Mouse (Mus musculus): ENCODE measurements around the gene Vmn1r142.
"Not testable (repeated sequence)": the region's sequence is repeated elsewhere in the genome, so short reads cannot be mapped to it uniquely, and the experiment has no call there.

DNA sequence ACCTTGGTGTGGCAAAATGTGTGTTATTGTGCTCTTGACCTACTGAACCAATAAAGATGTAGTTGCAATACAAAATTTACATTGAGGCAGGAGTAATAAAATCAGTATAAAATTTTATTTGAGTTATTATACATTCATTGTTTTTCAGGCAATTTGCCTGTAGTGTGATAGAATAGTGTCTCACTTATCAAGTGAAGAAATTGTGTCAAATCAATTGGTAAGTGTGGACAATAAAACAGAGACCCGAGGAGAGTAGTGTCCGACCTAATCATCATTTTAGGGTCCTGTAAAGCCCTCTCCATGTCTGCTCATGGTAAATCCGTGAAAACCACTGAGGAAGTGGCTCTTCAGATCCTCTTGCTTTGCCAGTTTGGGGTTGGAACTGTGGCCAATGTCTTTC, 25.2 kb upstream of the Vmn1r142 start, which contains the start of gene Vmn1r143:
- TF ChIP-seq CTCF, EP300 (IDR thresholded peaks at IDR 0.05; ENCODE audit: low read depth): not testable (repeated sequence)
